Mouse (Mus musculus): ENCODE measurements around the gene Dnah11. TPM values are rescaled to one million over a fixed set of nuclear protein-coding genes. Genes with fewer than 3 reads are reported as not detected.
A peak's percentile ranks its signal among the peaks of the same experiment; 100 is the strongest.

Gene Dnah11
- polyA plus RNA-seq, 1 experiment from 2014 or later: 0.32 TPM

- DNase-seq (ENCODE audit: low spot score): no peak
Measured at GRCm38 (mm10) chr12:118186120-118186880, 12.5 kb downstream of the Dnah11 start.

GRCm38 (mm10) chr12:118184731-118185130 lies 14.1 kb downstream of the Dnah11 start:
- no peak overlapping the region for H3K9ac ChIP-seq (ENCODE audit: low read length)
- WGBS: 77% methylated on average over 1 of the region's 1 CpGs
- no peaks in the 10 kb centered on the region for H3K36me3 ChIP-seq (ENCODE audit: control insufficient read depth, insufficient read depth, low read length)
- H3K27ac ChIP-seq (ENCODE audit: low read depth): no peak overlapping the region
- no peak overlapping the region for H3K4me3 ChIP-seq (ENCODE audit: low read depth, low read length)
- ATAC-seq (replicated peaks; ENCODE audit: low FRiP score, low TSS enrichment, low read depth) (no peak), DNase-seq (ENCODE audit: low spot score) (no peak)
- H3K27me3 ChIP-seq (replicated peaks; ENCODE audit: control insufficient read depth, insufficient read depth, low read length): peaks cover 4% of the 10 kb centered on the region
- H3K4me2 ChIP-seq (ENCODE audit: low read length): no peak overlapping the region
- peaks cover 19% of the 10 kb centered on the region for H3K4me1 ChIP-seq (replicated peaks; ENCODE audit: control insufficient read depth, insufficient read depth, low read length)
- H3K9me3 ChIP-seq (ENCODE audit: control insufficient read depth, low read length): no peaks in the 10 kb centered on the region

More at GRCm38 (mm10) chr12:118186120-118186880, 12.5 kb downstream of the Dnah11 start:
- H3K4me3 ChIP-seq (ENCODE audit: low read depth, low read length): no peak overlapping the region
- no peaks in the 10 kb centered on the region for H3K36me3 ChIP-seq (ENCODE audit: control insufficient read depth, insufficient read depth, low read length)
- H3K27ac ChIP-seq (ENCODE audit: low read depth): peak overlapping the region; percentile 51; the same call in 1 of the 2 replicates
- ATAC-seq (replicated peaks; ENCODE audit: low FRiP score, low TSS enrichment, low read depth): peak; percentile 65
- no peaks in the 10 kb centered on the region for H3K9me3 ChIP-seq (ENCODE audit: control insufficient read depth, low read length)
- WGBS: 7% methylated on average over 4 of the region's 4 CpGs
- H3K4me2 ChIP-seq (ENCODE audit: low read length): peak overlapping the region; percentile 26
- H3K4me1 ChIP-seq (replicated peaks; ENCODE audit: control insufficient read depth, insufficient read depth, low read length): peaks cover 19% of the 10 kb centered on the region
- H3K9ac ChIP-seq (ENCODE audit: low read length): no peak overlapping the region
- H3K27me3 ChIP-seq (replicated peaks; ENCODE audit: control insufficient read depth, insufficient read depth, low read length): peaks cover 4% of the 10 kb centered on the region

GRCm38 (mm10) chr12:118177756-118178155 lies 21.1 kb downstream of the Dnah11 start:
- Histone ChIP-seq H3K4me1 (replicated peaks; ENCODE audit: control insufficient read depth, insufficient read depth, low read length) (no peaks in the 10 kb centered on the region), H3K4me2 (ENCODE audit: low read length) (no peak overlapping the region), H3K27ac (ENCODE audit: low read depth) (no peak overlapping the region), H3K9me3 (ENCODE audit: control insufficient read depth, low read length) (no peaks in the 10 kb centered on the region), H3K27me3 (replicated peaks; ENCODE audit: control insufficient read depth, insufficient read depth, low read length) (no peaks in the 10 kb centered on the region), H3K9ac (ENCODE audit: low read length) (no peak overlapping the region), H3K36me3 (ENCODE audit: control insufficient read depth, insufficient read depth, low read length) (no peaks in the 10 kb centered on the region), H3K4me3 (ENCODE audit: low read depth, low read length) (no peak overlapping the region)
- ATAC-seq (replicated peaks; ENCODE audit: low FRiP score, low TSS enrichment, low read depth): no peak
- WGBS: 90% methylated on average over 5 of the region's 5 CpGs
- no peak for DNase-seq (ENCODE audit: low spot score)

GRCm38 (mm10) chr12:118164785-118165184 lies 34.1 kb downstream of the Dnah11 start:
- Histone ChIP-seq H3K9ac (ENCODE audit: low read length) (no peak overlapping the region), H3K36me3 (ENCODE audit: control insufficient read depth, insufficient read depth, low read length) (no peaks in the 10 kb centered on the region), H3K4me3 (ENCODE audit: low read depth, low read length) (no peak overlapping the region), H3K27ac (ENCODE audit: low read depth) (no peak overlapping the region), H3K4me2 (ENCODE audit: low read length) (no peak overlapping the region), H3K9me3 (ENCODE audit: control insufficient read depth, low read length) (no peaks in the 10 kb centered on the region), H3K27me3 (replicated peaks; ENCODE audit: control insufficient read depth, insufficient read depth, low read length) (no peaks in the 10 kb centered on the region), H3K4me1 (replicated peaks; ENCODE audit: control insufficient read depth, insufficient read depth, low read length) (no peaks in the 10 kb centered on the region)
- ATAC-seq (replicated peaks; ENCODE audit: low FRiP score, low TSS enrichment, low read depth): no peak
- WGBS: 27% methylated on average over 4 of the region's 4 CpGs
- DNase-seq (ENCODE audit: low spot score): no peak

GRCm38 (mm10) chr12:118156986-118157385 lies 41.9 kb downstream of the Dnah11 start:
- 88% methylated on average over 5 of the region's 5 CpGs for WGBS
- ATAC-seq (replicated peaks; ENCODE audit: low FRiP score, low TSS enrichment, low read depth) (no peak), DNase-seq (ENCODE audit: low spot score) (no peak)
- Histone ChIP-seq H3K4me2 (ENCODE audit: low read length) (no peak overlapping the region), H3K27ac (ENCODE audit: low read depth) (no peak overlapping the region), H3K27me3 (replicated peaks; ENCODE audit: control insufficient read depth, insufficient read depth, low read length) (no peaks in the 10 kb centered on the region), H3K9me3 (ENCODE audit: control insufficient read depth, low read length) (no peaks in the 10 kb centered on the region), H3K36me3 (ENCODE audit: control insufficient read depth, insufficient read depth, low read length) (no peaks in the 10 kb centered on the region), H3K4me3 (ENCODE audit: low read depth, low read length) (no peak overlapping the region), H3K4me1 (replicated peaks; ENCODE audit: control insufficient read depth, insufficient read depth, low read length) (no peaks in the 10 kb centered on the region), H3K9ac (ENCODE audit: low read length) (no peak overlapping the region)

- 60% methylated on average over 2 of the region's 2 CpGs for WGBS
- DNase-seq (ENCODE audit: low spot score) (no peak), ATAC-seq (replicated peaks; ENCODE audit: low FRiP score, low TSS enrichment, low read depth) (no peak)
Measured at GRCm38 (mm10) chr12:118147521-118148033, 51.3 kb downstream of the Dnah11 start.

GRCm38 (mm10) chr12:118128116-118128515 lies 70.7 kb downstream of the Dnah11 start:
- WGBS: 94% methylated on average over 4 of the region's 4 CpGs
- no peak overlapping the region for H3K9ac ChIP-seq (ENCODE audit: low read length)
- H3K4me2 ChIP-seq (ENCODE audit: low read length): no peak overlapping the region
- no peak overlapping the region for H3K27ac ChIP-seq (ENCODE audit: low read depth)
- ATAC-seq (replicated peaks; ENCODE audit: low FRiP score, low TSS enrichment, low read depth) (no peak), DNase-seq (ENCODE audit: low spot score) (no peak)
- no peaks in the 10 kb centered on the region for H3K4me1 ChIP-seq (replicated peaks; ENCODE audit: control insufficient read depth, insufficient read depth, low read length)
- H3K4me3 ChIP-seq (ENCODE audit: low read depth, low read length): no peak overlapping the region
- H3K27me3 ChIP-seq (replicated peaks; ENCODE audit: control insufficient read depth, insufficient read depth, low read length): no peaks in the 10 kb centered on the region
- H3K9me3 ChIP-seq (ENCODE audit: control insufficient read depth, low read length): no peaks in the 10 kb centered on the region
- no peaks in the 10 kb centered on the region for H3K36me3 ChIP-seq (ENCODE audit: control insufficient read depth, insufficient read depth, low read length)

More at GRCm38 (mm10) chr12:118147521-118148033, 51.3 kb downstream of the Dnah11 start:
- H3K9ac ChIP-seq (ENCODE audit: low read length): no peak overlapping the region
- H3K36me3 ChIP-seq (ENCODE audit: control insufficient read depth, insufficient read depth, low read length): no peaks in the 10 kb centered on the region
- no peak overlapping the region for H3K4me2 ChIP-seq (ENCODE audit: low read length)
- H3K27ac ChIP-seq (ENCODE audit: low read depth): no peak overlapping the region
- no peaks in the 10 kb centered on the region for H3K4me1 ChIP-seq (replicated peaks; ENCODE audit: control insufficient read depth, insufficient read depth, low read length)
- no peaks in the 10 kb centered on the region for H3K27me3 ChIP-seq (replicated peaks; ENCODE audit: control insufficient read depth, insufficient read depth, low read length)
- H3K9me3 ChIP-seq (ENCODE audit: control insufficient read depth, low read length): no peaks in the 10 kb centered on the region
- H3K4me3 ChIP-seq (ENCODE audit: low read depth, low read length): no peak overlapping the region

- Histone ChIP-seq H3K27ac (ENCODE audit: low read depth) (no peak overlapping the region), H3K9ac (ENCODE audit: low read length) (no peak overlapping the region), H3K9me3 (ENCODE audit: control insufficient read depth, low read length) (no peaks in the 10 kb centered on the region), H3K4me1 (replicated peaks; ENCODE audit: control insufficient read depth, insufficient read depth, low read length) (no peaks in the 10 kb centered on the region), H3K4me2 (ENCODE audit: low read length) (no peak overlapping the region), H3K36me3 (ENCODE audit: control insufficient read depth, insufficient read depth, low read length) (no peaks in the 10 kb centered on the region), H3K4me3 (ENCODE audit: low read depth, low read length) (no peak overlapping the region), H3K27me3 (replicated peaks; ENCODE audit: control insufficient read depth, insufficient read depth, low read length) (no peaks in the 10 kb centered on the region)
- DNase-seq (ENCODE audit: low spot score) (no peak), ATAC-seq (replicated peaks; ENCODE audit: low FRiP score, low TSS enrichment, low read depth) (no peak)
- 95% methylated on average over 3 of the region's 3 CpGs for WGBS
Measured at GRCm38 (mm10) chr12:118119668-118120067, 79.2 kb downstream of the Dnah11 start.

GRCm38 (mm10) chr12:118112599-118112998 lies 86.2 kb downstream of the Dnah11 start:
- Histone ChIP-seq H3K9ac (ENCODE audit: low read length) (no peak overlapping the region), H3K9me3 (ENCODE audit: control insufficient read depth, low read length) (no peaks in the 10 kb centered on the region), H3K4me2 (ENCODE audit: low read length) (no peak overlapping the region), H3K4me3 (ENCODE audit: low read depth, low read length) (no peak overlapping the region), H3K27me3 (replicated peaks; ENCODE audit: control insufficient read depth, insufficient read depth, low read length) (no peaks in the 10 kb centered on the region), H3K4me1 (replicated peaks; ENCODE audit: control insufficient read depth, insufficient read depth, low read length) (no peaks in the 10 kb centered on the region; the same call in 1 of the 2 replicates), H3K27ac (ENCODE audit: low read depth) (no peak overlapping the region), H3K36me3 (ENCODE audit: control insufficient read depth, insufficient read depth, low read length) (no peaks in the 10 kb centered on the region)
- DNase-seq (ENCODE audit: low spot score) (no peak), ATAC-seq (replicated peaks; ENCODE audit: low FRiP score, low TSS enrichment, low read depth) (no peak)
- 49% methylated on average over 8 of the region's 8 CpGs for WGBS

Data from intestine, embryonic 14.5 days (tissue).